Mouse (Mus musculus) skeletal muscle tissue, adult 2 months (tissue): ENCODE data around the gene Slc24a3.
A peak's percentile ranks its signal among the peaks of the same experiment; 100 is the strongest.

Experiments
- DNase-seq: peaks from one replicate; pipeline ENCODE4 v3.0.0-alpha.2; 2012; ENCODE audit warnings: low read depth, low spot score

Slc24a3 gene

GRCm38 (mm10) chr2:145621119-145621518 lies 453.6 kb downstream of the Slc24a3 start:
- DNase-seq: no peak

GRCm38 (mm10) chr2:145631123-145631798 lies 463.7 kb downstream of the Slc24a3 start:
- DNase-seq: no peak

GRCm38 (mm10) chr2:145631799-145632174 lies 464.2 kb downstream of the Slc24a3 start:
- DNase-seq: no peak

- no peak for DNase-seq
These were observed 466.3 kb downstream of the Slc24a3 start for GRCm38 (mm10) chr2:145633811-145634210.

- no peak for DNase-seq
These were observed 472.9 kb downstream of the Slc24a3 start for GRCm38 (mm10) chr2:145640255-145640984.

- no peak for DNase-seq
These were observed 487.9 kb downstream of the Slc24a3 start for GRCm38 (mm10) chr2:145655373-145655960.

GRCm38 (mm10) chr2:145656121-145656520 lies 488.6 kb downstream of the Slc24a3 start:
- no peak for DNase-seq

GRCm38 (mm10) chr2:145656716-145657115 lies 489.2 kb downstream of the Slc24a3 start:
- no peak for DNase-seq

- DNase-seq: no peak
These were observed 493.7 kb downstream of the Slc24a3 start for GRCm38 (mm10) chr2:145661242-145661641.

GRCm38 (mm10) chr2:145663899-145664298 lies 496.3 kb downstream of the Slc24a3 start:
- no peak for DNase-seq

GRCm38 (mm10) chr2:145664311-145664710 lies 496.8 kb downstream of the Slc24a3 start:
- DNase-seq: no peak

- DNase-seq: no peak
These were observed 500.6 kb downstream of the Slc24a3 start for GRCm38 (mm10) chr2:145668135-145668534.

GRCm38 (mm10) chr2:145670131-145670530 lies 502.6 kb downstream of the Slc24a3 start:
- no peak for DNase-seq

GRCm38 (mm10) chr2:145674496-145675141 lies 507.1 kb downstream of the Slc24a3 start:
- DNase-seq: no peak

- DNase-seq: peak; percentile 30
These were observed 507.7 kb downstream of the Slc24a3 start, which contains the start of gene Rin2 for GRCm38 (mm10) chr2:145675142-145675755. TSS of gene Rin2 (plus strand) at chr2:145675215.

- DNase-seq: peak; percentile 22
These were observed 508.4 kb downstream of the Slc24a3 start for GRCm38 (mm10) chr2:145675756-145676543.

GRCm38 (mm10) chr2:145676544-145676925 lies 509.0 kb downstream of the Slc24a3 start:
- no peak for DNase-seq

- no peak for DNase-seq
These were observed 509.4 kb downstream of the Slc24a3 start for GRCm38 (mm10) chr2:145676936-145677335.

- DNase-seq: no peak
These were observed 512.6 kb downstream of the Slc24a3 start for GRCm38 (mm10) chr2:145680141-145680540.

- DNase-seq: no peak
These were observed 513.2 kb downstream of the Slc24a3 start for GRCm38 (mm10) chr2:145680762-145681161.

GRCm38 (mm10) chr2:145681626-145682025 lies 514.1 kb downstream of the Slc24a3 start:
- DNase-seq: no peak
